Mouse (Mus musculus) liver, postnatal 0 days (tissue): ENCODE measurements at regions not wholly inside any gene's neighbourhood (a gene's known extent, or its start where the extent isn't known, plus 50 kb on each side); places are given as distances from the start of the nearest gene placed in this dataset.
A peak's percentile ranks its signal among the peaks of the same experiment; 100 is the strongest.

ENCODE experiments used
- ATAC-seq: fragments of 200-750 bp; cut with Nextera tagmentation; 2 replicates; pipeline ENCODE4 v1.8.0; 2017; ENCODE audit warnings: mild to moderate bottlenecking, moderate library complexity
- DNase-seq: peaks from one replicate; pipeline ENCODE4 v3.0.0-alpha.2; 2016
- H3K27ac ChIP-seq: fragments of 300-500 bp; sonication (generic); 2 replicates; pipeline ENCODE4 v1.5.1; 2014; ENCODE audit warnings: antibody characterized with exemption, moderate library complexity, mild to moderate bottlenecking, low read depth
- H3K27me3 ChIP-seq: fragments of 300-500 bp; sonication (generic); 2 replicates; pipeline ENCODE4 v1.6.1; 2014; ENCODE audit warnings: low read length, control low read depth, mixed read lengths; ENCODE audit not compliant: insufficient read depth
- H3K36me3 ChIP-seq: fragments of 300-500 bp; sonication (generic); replicated peaks from 2 replicates; pipeline ENCODE4 v1.6.1; 2014; ENCODE audit warnings: mild to moderate bottlenecking, control low read depth, low read length, moderate library complexity, mixed read lengths; ENCODE audit not compliant: insufficient read depth
- H3K4me1 ChIP-seq: fragments of 300-500 bp; sonication (generic); 2 replicates; pipeline ENCODE4 v1.6.1; 2014; ENCODE audit warnings: antibody characterized with exemption, mild to moderate bottlenecking, control low read depth; ENCODE audit not compliant: insufficient read depth
- H3K4me2 ChIP-seq: fragments of 300-500 bp; sonication (generic); 2 replicates; pipeline ENCODE4 v1.6.1; 2014; ENCODE audit warnings: low read depth, mild to moderate bottlenecking, low read length, moderate library complexity, mixed read lengths
- H3K4me3 ChIP-seq: fragments of 300-500 bp; sonication (generic); 2 replicates; pipeline ENCODE4 v1.5.1; 2014; ENCODE audit warnings: low read depth, low read length
- H3K9ac ChIP-seq: fragments of 300-500 bp; sonication (generic); replicated peaks from 2 replicates; pipeline ENCODE4 v1.6.1; 2014; ENCODE audit warnings: mild to moderate bottlenecking, moderate library complexity
- H3K9me3 ChIP-seq: fragments of 300-500 bp; sonication (generic); 2 replicates; pipeline ENCODE4 v1.6.1; 2016; ENCODE audit warnings: mild to moderate bottlenecking, control low read depth, low read length, mixed read lengths
- CTCF ChIP-seq: sonication (generic); IDR thresholded peaks from 2 replicates; pipeline ENCODE4 v1.5.1; 2016; ENCODE audit warnings: antibody characterized with exemption, low read depth
- EP300 ChIP-seq: IDR thresholded peaks from 2 replicates; pipeline ENCODE4 v1.6.1; 2016; ENCODE audit warnings: antibody characterized with exemption, low read depth, mild to moderate bottlenecking
- WGBS: fragments of 180-500 bp; shearing (Covaris S2); extraction: QIAGEN DNeasy Blood & Tissue Kit; methylation state at CpG from one replicate; pipeline ENCODE4 v1.1.7; 2014; ENCODE audit not compliant: insufficient replicate concordance; 5-methylcytosine and 5-hydroxymethylcytosine counted together

- ATAC-seq (no peak), DNase-seq (no peak)
- no peak overlapping the region for H3K27ac ChIP-seq
- no peaks in the 10 kb centered on the region for H3K9me3 ChIP-seq
- H3K27me3 ChIP-seq = no peaks in the 10 kb centered on the region
- H3K4me3 ChIP-seq = no peak overlapping the region
- 69% methylated on average over 5 of the region's 5 CpGs for WGBS
- no peak overlapping the region for H3K4me2 ChIP-seq
- no peaks in the 10 kb centered on the region for H3K4me1 ChIP-seq
- no peaks in the 10 kb centered on the region for H3K36me3 ChIP-seq
- H3K9ac ChIP-seq = no peak overlapping the region
- TF ChIP-seq EP300 (no peak), CTCF (no peak)
Measured at GRCm38 (mm10) chr15:21836110-21836509, 712.7 kb upstream of the Cdh18 start.

GRCm38 (mm10) chr15:21858540-21858939, 690.3 kb upstream of the Cdh18 start:
- Histone ChIP-seq H3K36me3 (no peaks in the 10 kb centered on the region), H3K27ac (no peak overlapping the region), H3K9me3 (no peaks in the 10 kb centered on the region), H3K4me1 (no peaks in the 10 kb centered on the region), H3K4me2 (no peak overlapping the region), H3K27me3 (no peaks in the 10 kb centered on the region), H3K4me3 (no peak overlapping the region), H3K9ac (no peak overlapping the region)
- DNase-seq (no peak), ATAC-seq (no peak)
- WGBS = 84% methylated on average over 7 of the region's 7 CpGs
- TF ChIP-seq CTCF (no peak), EP300 (no peak)

GRCm38 (mm10) chr15:21885181-21885580, 663.6 kb upstream of the Cdh18 start:
- DNase-seq = peak; percentile 52
- Histone ChIP-seq H3K4me3 (no peak overlapping the region), H3K4me1 (no peaks in the 10 kb centered on the region), H3K4me2 (no peak overlapping the region), H3K27ac (no peak overlapping the region), H3K9me3 (no peaks in the 10 kb centered on the region), H3K36me3 (no peaks in the 10 kb centered on the region), H3K27me3 (no peaks in the 10 kb centered on the region), H3K9ac (no peak overlapping the region)
- ATAC-seq = no peak
- TF ChIP-seq CTCF = peak; percentile 77
- TF ChIP-seq EP300 = no peak
- whole genome bisulfite sequencing = 33% methylated on average over 2 of the region's 2 CpGs
